In the genomic region with DNA sequence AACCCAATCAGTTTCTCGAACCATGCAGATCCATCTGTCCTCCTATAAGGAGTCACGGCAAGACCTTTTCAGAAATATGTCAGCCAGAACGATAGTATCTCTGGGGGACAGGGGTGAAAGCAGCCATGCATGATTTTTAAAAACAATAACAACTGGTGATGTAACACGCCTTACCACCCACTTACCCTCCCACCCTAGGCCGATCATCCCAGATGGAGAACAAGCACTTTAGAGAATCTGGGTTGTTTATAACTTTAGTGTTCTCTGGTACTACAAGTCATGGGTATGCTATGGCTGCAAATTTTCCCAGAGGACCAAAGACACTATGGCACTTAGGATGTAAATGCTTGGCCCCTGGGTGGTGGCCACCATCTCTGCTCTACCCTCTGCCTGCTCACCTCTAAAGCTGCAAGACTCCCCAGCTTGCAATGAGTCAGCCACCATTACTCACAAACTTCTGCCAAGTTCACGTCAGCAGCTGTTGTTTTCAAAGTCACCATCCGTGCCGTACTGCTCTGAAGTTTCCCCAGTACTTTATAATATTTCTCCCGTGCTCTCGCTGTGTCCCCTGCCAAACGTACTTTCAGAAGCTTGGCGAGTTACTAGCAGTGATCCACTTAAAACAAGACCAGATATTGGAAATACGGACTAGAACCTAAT, we compare ENCODE assay signal across 9 mouse cellular contexts. TPM values are rescaled to one million over a fixed set of nuclear protein-coding genes. Genes with fewer than 3 reads are reported as not detected.
A peak's percentile ranks its signal among the peaks of the same experiment; 100 is the strongest.
DNase-seq lines count a peak whose midpoint lies in the region; ATAC-seq and TF ChIP-seq lines count a peak whose summit lies in the region.
"Had no signal": no experiment of that assay in that cellular context is flagged by ENCODE, and none has a peak within 500 bp of the region (broad histone marks: within the 10 kb centered on the region; RNA-seq: fewer than 3 reads in every experiment).

No protein-coding gene starts in this region.

- DNase-seq in kidney, adult 2 months = peak; percentile 45
- DNase-seq in kidney, adult 18-20 months = no peak
- peak; percentile 58 for DNase-seq in 416B (ENCODE audit: low read depth)
- DNase-seq in adrenal gland, postnatal 14 days = peak; percentile 85
- peak; percentile 71 to 72 for DNase-seq in layer of hippocampus, postnatal 36 days
- DNase-seq in cerebellum, postnatal 25 days = no peak
- DNase-seq in testis, postnatal 14 days (ENCODE audit: low spot score) = no peak

- peak overlapping the region; percentile 26; the same call in 1 of the 2 replicates for H3K27ac ChIP-seq in kidney, adult 2 months (ENCODE audit: insufficient read depth, low read depth, low read length)

- no peak overlapping the region for H3K4me3 ChIP-seq in kidney, adult 2 months (ENCODE audit: insufficient read depth, low read depth, low read length)
- H3K4me3 ChIP-seq: erythroblast, embryonic 14.5 days had no signal

- peaks cover 9% of the 10 kb centered on the region; the same call in 1 of the 2 replicates for H3K4me1 ChIP-seq in kidney, adult 2 months (ENCODE audit: control insufficient read depth, insufficient read depth, low read length)

- ATAC-seq in monocyte, adult 5-6 weeks (replicated peaks; ENCODE audit: insufficient number of reproducible peaks, low FRiP score, low TSS enrichment, poor library complexity, severe bottlenecking) = no peak

- no peaks in the 10 kb centered on the region for H3K36me3 ChIP-seq in kidney, adult 2 months (ENCODE audit: control insufficient read depth, insufficient read depth, low read length)

- H3K27me3 ChIP-seq in kidney, adult 2 months (replicated peaks; ENCODE audit: control insufficient read depth, insufficient read depth, low read length) = no peaks in the 10 kb centered on the region

- no peak for TF ChIP-seq CTCF in kidney, adult 2 months (conservative IDR thresholded peaks at IDR 0.05; ENCODE audit: insufficient read depth, insufficient read length, low read depth, low read length)

- no peak for TF ChIP-seq POLR2A in kidney, adult 2 months (IDR thresholded peaks at IDR 0.05; ENCODE audit: low read depth, low read length)

- 73% methylated on average over 13 of the region's 13 CpGs for WGBS in kidney, adult 2 months

RNA-seq across cellular contexts. Expression of gene Klhl2, which starts 7.9 kb away (rescaled TPM):
- polyA plus RNA-seq in kidney, adult 2 months (2012; rRNA removed) = 14.0 and 15.6 TPM in 2 replicates
- 47.2 and 48.8 TPM in 2 replicates for total RNA-seq in adrenal gland, postnatal 14 days (2021)
- 100 to 1,000 TPM; 321 to 328 TPM for total RNA-seq in layer of hippocampus, postnatal 36 days (2021)
- total RNA-seq in monocyte, adult 5-6 weeks (2017) = 29.4 to 59.8 TPM (median 43.6 TPM) in 3 replicates

Comparison
In these comparisons a context has a peak if more than half of its experiments do, and no peak if none do; other contexts are left out.
1. DNase-seq: peak in kidney, adult 2 months (single experiment), 416B (single experiment), adrenal gland, postnatal 14 days (single experiment) and layer of hippocampus, postnatal 36 days (2 of 2); none in kidney, adult 18-20 months (single experiment), cerebellum, postnatal 25 days (0 of 2) and testis, postnatal 14 days (single experiment).